Mouse (Mus musculus): ENCODE data around the gene Galnt10.

The Galnt10 gene

DNA sequence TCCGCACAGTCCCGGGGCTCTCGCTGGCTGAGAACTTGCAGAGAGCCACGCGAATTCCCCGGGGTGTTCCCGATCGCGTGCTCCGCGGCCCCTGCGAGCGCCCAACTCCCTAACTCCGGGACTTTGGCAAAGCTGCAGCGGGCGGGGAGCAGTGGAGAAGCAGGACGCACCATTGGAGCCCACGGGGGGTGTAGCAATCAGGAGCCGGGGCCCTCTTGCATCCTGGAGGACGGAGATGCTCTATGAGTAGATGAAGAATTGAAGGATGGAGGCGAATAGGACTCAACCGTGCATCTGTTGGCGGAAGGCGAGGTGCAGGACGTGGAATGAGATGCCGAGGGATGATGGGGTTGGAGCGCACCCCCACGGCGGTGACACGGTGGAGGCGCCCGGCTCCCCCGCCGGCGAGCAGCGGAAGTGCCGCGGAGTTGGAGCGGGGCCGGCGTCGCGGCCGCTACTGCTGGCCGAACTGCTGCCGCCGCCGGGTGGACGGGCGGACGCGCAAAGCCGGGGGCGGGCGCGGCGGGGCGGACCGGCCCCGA, at the start of gene Galnt10:
Gene Galnt10, plus strand, starts transcription at position 425 of the 542 bp plus-strand sequence.
- DNase-seq, result peak; percentile 88 to 93

DNA sequence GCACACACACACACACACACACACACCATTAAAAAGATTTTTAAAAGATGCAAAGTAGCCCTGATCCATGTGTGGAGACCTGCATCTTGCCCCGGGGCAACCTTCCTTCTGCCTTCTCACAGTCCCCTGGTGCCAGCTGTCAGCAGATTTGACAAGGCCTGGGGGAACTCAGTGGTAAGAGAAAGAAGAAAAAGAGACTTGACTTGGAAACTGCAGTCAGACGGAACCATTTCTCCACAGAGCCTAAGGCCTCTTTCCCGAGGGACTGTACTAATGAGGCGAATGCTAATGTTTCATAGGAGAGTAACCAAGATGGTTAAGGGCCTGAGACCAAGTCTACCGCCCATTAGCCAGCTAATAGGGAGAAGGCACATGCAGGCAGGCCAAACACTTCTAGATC, 49.3 kb upstream of the Galnt10 start:
- DNase-seq, result no peak

- no peak for DNase-seq
Measured at GRCm38 (mm10) chr11:57598161-57598560, 47.1 kb upstream of the Galnt10 start.

GRCm38 (mm10) chr11:57599304-57599703, 45.9 kb upstream of the Galnt10 start:
- no peak for DNase-seq

DNA sequence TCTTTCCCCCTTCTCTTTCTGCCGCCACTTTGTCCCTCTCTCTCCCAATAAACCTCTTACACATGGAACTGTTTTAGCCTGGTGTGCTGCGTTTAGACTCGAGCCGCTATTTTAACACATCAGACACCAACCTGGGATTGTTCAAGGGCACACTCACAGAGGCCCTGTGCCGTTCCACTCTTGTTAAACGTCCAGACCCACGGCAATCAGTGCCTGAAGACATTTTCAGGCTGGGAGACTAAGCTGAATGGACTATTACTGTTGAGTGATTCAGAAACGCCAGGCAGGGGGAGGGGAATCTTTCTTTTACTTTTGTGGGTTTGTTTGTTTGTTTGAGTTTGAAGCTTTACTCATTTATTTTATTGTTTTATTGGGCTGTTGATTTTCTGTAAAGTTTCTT, 45.1 kb upstream of the Galnt10 start:
- no peak for DNase-seq

GRCm38 (mm10) chr11:57600621-57601121, 44.6 kb upstream of the Galnt10 start:
- DNase-seq, result no peak

- DNase-seq, result no peak
Measured at GRCm38 (mm10) chr11:57601806-57602455, 43.3 kb upstream of the Galnt10 start.

- no peak for DNase-seq
Measured at GRCm38 (mm10) chr11:57605086-57605485, 40.2 kb upstream of the Galnt10 start.

DNA sequence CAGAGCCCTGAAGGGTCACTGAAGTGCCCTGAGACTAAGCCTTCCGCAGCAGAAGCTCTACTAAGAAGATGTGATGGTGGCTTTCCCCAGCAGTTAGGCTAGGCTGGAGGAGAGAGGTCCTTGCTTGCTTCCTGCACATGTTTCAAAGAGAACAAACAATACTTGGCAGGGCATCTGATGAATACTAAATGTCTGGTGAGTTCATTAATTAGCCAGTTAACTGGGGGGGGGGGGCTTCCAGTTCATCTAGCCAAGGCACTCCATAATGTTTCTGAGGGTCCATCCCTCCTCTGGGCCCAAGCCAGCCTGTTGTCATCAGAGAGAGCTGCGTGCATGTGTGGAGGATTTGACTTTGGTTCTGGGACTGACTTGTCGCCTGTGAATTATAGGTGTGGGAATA, 39.6 kb upstream of the Galnt10 start:
- DNase-seq, result no peak

DNA sequence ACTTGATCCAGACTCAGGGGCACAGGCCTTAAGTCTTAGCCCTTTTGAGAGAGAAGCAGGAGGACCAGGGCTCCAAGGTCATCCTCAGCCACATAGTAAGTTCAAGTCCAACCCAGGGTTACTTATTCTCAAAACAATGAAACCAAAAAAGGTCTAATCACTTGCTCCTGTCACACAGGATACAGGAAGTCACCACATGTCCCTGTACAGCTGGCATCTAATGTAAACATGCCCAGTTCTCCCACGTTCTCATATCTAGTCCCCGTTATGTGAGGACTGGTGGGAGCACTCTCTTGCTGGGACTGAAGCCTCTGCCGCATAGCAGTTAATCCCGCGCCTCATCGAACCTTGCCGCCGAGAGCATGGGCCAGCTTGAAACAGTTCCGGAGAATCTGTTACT, 30.7 kb upstream of the Galnt10 start:
- no peak for DNase-seq

GRCm38 (mm10) chr11:57615286-57615685, 30.0 kb upstream of the Galnt10 start:
- DNase-seq, result no peak

GRCm38 (mm10) chr11:57615871-57616270, 29.4 kb upstream of the Galnt10 start:
- DNase-seq, result no peak

DNA sequence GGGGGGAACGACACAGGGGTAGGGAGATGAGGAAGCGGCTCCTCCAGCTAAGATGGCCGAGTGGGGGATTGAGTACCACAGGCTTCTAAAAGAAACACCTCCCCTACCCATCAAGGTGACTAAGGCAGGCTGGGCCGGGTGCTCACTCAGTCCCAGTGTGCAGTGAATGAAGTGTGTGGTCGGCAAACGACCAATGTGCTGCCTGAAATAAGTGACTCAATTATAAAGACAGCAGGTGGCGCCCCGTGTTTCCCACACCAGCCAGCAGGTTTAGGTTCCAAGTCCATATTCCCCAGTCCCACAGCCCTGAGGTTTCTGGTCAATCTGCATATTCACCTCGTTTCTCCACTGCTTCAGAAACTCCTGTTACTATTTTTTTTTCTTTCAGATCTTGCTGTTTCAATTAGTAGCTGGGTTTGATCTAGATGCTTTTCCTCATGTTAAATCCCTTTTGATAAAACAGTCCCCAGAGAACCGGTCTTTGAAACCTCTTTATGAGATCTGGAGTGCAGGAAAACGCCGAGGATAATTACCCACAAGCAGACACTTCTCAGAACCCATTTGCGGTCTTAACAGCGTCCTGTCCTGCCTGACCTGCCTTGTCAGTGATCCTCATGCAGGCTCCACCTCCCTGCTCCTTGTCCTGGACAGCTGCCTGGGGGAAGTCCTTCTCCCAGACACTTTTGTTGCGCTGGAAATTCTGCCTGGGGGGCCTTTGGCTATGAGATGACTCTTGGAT, 27.5 kb upstream of the Galnt10 start:
- peak; percentile 74 to 83 for DNase-seq

- DNase-seq, result no peak
Measured at GRCm38 (mm10) chr11:57621472-57621871, 23.8 kb upstream of the Galnt10 start.

GRCm38 (mm10) chr11:57621876-57622275, 23.4 kb upstream of the Galnt10 start:
- DNase-seq, result peak in 1 of 2 experiments; percentile 26

- no peak for DNase-seq
Measured at GRCm38 (mm10) chr11:57624490-57624893, 20.8 kb upstream of the Galnt10 start.

DNA sequence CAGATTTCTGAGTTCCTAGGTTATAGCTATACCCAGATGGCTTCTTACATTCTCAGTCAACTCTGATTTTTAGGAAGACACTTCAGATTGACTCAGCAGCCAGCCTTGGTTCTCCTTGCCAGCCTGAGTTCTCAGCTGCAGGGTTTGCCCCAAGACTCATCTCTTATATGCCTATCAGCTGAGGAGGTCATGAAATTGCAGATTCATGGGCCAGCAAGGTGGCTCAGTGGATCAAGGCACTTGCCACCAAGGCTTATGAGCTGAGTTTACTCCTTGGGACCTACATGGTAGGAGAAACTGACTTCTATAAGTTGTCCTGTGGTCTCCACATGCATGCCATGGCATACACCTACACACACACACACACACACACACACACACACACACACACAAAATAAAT, 19.8 kb upstream of the Galnt10 start:
- DNase-seq, result no peak

DNA sequence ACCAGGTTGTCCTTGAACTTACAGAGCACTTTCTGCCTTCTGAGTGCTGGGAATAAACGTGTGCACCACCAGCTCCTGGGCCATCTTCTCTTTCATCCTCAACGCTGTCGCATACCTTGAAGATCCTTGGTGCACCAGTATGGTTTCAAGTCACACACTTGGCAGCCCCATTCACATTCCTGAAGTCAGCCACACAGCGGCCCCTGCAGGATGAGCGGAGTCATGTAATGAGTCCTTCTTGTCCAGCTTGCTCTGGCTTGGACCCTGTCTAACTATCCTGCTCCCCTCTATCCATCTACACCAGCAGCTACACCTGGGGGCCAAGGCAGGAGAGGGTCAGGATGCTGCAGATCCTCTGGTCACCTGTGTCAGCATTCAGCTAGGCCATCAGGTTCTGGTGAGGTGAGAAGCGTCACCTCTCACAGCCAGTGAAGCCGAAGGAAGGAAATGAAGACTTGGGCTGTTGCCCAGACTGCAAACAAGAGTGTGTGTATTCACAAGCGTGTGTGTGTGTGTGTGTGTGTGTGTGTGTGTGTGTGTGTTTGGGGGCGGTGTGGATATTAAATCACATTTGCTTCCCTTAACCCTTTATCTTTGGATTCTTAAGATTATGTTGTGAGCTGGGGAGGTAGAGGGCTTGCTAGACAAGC, 18.0 kb upstream of the Galnt10 start:
- peak; percentile 19 to 53 for DNase-seq

- DNase-seq, result no peak
Measured at GRCm38 (mm10) chr11:57631805-57632485, 13.3 kb upstream of the Galnt10 start.

GRCm38 (mm10) chr11:57633006-57633405, 12.2 kb upstream of the Galnt10 start:
- DNase-seq, result no peak

DNA sequence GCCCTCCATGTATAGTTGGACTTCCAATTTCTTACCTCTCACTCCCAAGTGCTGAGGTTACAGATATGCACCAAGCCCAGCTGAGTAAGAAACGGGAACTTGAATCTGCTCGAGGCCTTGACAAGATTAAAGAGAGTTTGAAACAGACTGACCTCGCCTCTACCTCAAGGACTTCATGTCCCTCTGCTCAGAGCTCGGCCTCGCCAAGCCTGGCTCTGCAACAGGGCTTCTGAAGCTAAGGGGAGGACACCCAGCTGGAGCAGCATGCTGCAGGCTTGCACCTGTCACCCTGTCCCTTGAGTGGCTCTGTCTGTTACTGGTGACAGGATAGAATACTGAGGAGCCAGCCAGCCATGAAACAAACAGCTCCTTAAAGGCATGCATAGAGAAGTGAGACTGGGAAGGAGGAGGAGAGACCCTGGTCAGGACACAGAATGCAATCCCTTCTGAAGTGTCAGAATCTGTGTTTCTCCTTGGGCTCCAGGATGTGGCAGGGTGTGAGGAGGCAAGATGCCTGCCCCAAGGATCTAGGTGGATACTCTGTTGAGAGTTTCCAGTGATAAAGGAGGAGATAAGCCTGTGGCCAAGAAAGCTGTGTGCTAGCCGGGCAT, 11.2 kb upstream of the Galnt10 start:
- DNase-seq, result no peak

GRCm38 (mm10) chr11:57635148-57635547, 10.1 kb upstream of the Galnt10 start:
- DNase-seq, result no peak

Data from kidney, postnatal 36 days (tissue).